Mouse (Mus musculus) heart, postnatal 0 days (tissue): ENCODE results near the gene Slc25a19. TPM values are rescaled to one million over a fixed set of nuclear protein-coding genes. Genes with fewer than 3 reads are reported as not detected.
A peak's percentile ranks its signal among the peaks of the same experiment; 100 is the strongest.

Source experiments
- ATAC-seq: fragments of 200-750 bp; cut with Nextera tagmentation; 2 replicates; pipeline ENCODE4 v1.8.0; 2017; ENCODE audit warnings: low read depth, moderate number of reproducible peaks, moderate library complexity; ENCODE audit not compliant: insufficient read depth
- DNase-seq: peaks from one replicate; pipeline ENCODE4 v3.0.0-alpha.2; 2016; ENCODE audit warnings: low spot score
- H3K27ac ChIP-seq: fragments of 300-500 bp; sonication (generic); 2 replicates; pipeline ENCODE4 v1.5.1; 2014; ENCODE audit warnings: low read depth, mild to moderate bottlenecking
- H3K27me3 ChIP-seq: fragments of 300-500 bp; sonication (generic); 2 replicates; pipeline ENCODE4 v1.6.1; 2014; ENCODE audit warnings: low read length, mixed read lengths; ENCODE audit not compliant: control insufficient read depth, insufficient read depth
- H3K36me3 ChIP-seq: fragments of 300-500 bp; sonication (generic); replicated peaks from 2 replicates; pipeline ENCODE4 v1.6.1; 2014; ENCODE audit warnings: low read length, mixed read lengths; ENCODE audit not compliant: control insufficient read depth, insufficient read depth
- H3K4me1 ChIP-seq: fragments of 300-500 bp; sonication (generic); 2 replicates; pipeline ENCODE4 v1.6.1; 2014; ENCODE audit warnings: antibody characterized with exemption; ENCODE audit not compliant: control insufficient read depth, insufficient read depth
- H3K4me2 ChIP-seq: fragments of 300-500 bp; sonication (generic); 2 replicates; pipeline ENCODE4 v1.6.1; 2014; ENCODE audit warnings: low read depth, mild to moderate bottlenecking, low read length, moderate library complexity
- H3K4me3 ChIP-seq: fragments of 300-500 bp; sonication (generic); 2 replicates; pipeline ENCODE4 v1.5.1; 2014; ENCODE audit warnings: low read depth, low read length
- H3K9ac ChIP-seq: fragments of 300-500 bp; sonication (generic); replicated peaks from 2 replicates; pipeline ENCODE4 v1.6.1; 2014; ENCODE audit warnings: low read depth, low read length, mixed read lengths
- H3K9me3 ChIP-seq: fragments of 300-500 bp; sonication (generic); replicated peaks from 2 replicates; pipeline ENCODE4 v1.6.1; 2016; ENCODE audit warnings: low read length; ENCODE audit not compliant: control insufficient read depth
- CTCF ChIP-seq: IDR thresholded peaks from 2 replicates; pipeline ENCODE4 v1.5.1; 2016; ENCODE audit warnings: antibody characterized with exemption, control low read depth, low read depth
- EP300 ChIP-seq: IDR thresholded peaks from 2 replicates; pipeline ENCODE4 v1.6.1; 2016; ENCODE audit warnings: antibody characterized with exemption, low read depth
- WGBS: fragments of 180-500 bp; shearing (Covaris S2); extraction: QIAGEN DNeasy Blood & Tissue Kit; methylation state at CpG from one replicate; pipeline ENCODE4 v1.1.7; 2014; 5-methylcytosine and 5-hydroxymethylcytosine counted together
- polyA plus RNA-seq: library from polyadenylated mRNA; unstranded; fragments of >200 nt; fragmentation: Nextera tagmentation; extraction: Ambion mirVana; gene quantifications from 2 replicates; pipeline ENCODE4 v1.2.1, GENCODE M21; 2015
- total RNA-seq: library from RNA; depleted of rRNA; stranded (reverse); fragments of >200 nt; gene quantifications from 2 replicates; pipeline ENCODE4 v1.2.3, GENCODE M21; 2014; ENCODE audit warnings: low replicate concordance

Gene Slc25a19
- total and polyA plus RNA-seq, 2 experiments from 2014 or later = 35.0 to 35.1 TPM

GRCm38 (mm10) chr11:115616893-115617292, 11.2 kb downstream of the Slc25a19 start:
- no peak overlapping the region for H3K27ac ChIP-seq
- no peaks in the 10 kb centered on the region for H3K27me3 ChIP-seq
- TF ChIP-seq EP300 (no peak), CTCF (no peak)
- no peaks in the 10 kb centered on the region for H3K9me3 ChIP-seq
- DNase-seq (no peak), ATAC-seq (no peak)
- no peak overlapping the region for H3K4me3 ChIP-seq
- WGBS = 64% methylated on average over 6 of the region's 6 CpGs
- peaks cover 31% of the 10 kb centered on the region for H3K36me3 ChIP-seq
- H3K9ac ChIP-seq = no peak overlapping the region
- H3K4me1 ChIP-seq = peaks cover 13% of the 10 kb centered on the region; the same call in 1 of the 2 replicates
- no peak overlapping the region for H3K4me2 ChIP-seq

DNA sequence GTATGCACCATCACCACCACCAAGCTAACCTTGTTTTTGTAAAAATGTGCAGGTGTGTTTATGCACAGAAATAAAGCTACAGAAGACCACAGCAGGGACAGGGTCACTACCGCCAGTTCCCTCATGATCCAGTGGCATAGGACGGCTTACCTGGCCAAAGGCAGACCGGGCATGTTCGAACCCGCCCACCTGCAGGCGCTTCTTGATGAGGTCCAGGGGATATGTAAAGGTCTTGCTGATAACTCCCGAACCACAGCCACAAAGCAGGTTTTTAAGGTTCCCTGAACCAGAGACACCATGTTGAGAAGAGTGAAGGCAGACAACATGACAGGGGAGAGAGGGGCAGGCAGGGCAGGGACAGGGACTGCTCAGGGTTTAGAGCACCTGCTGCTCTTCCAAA, 11.7 kb downstream of the Slc25a19 start:
- 90% methylated on average over 7 of the region's 7 CpGs for WGBS
- peaks cover 27% of the 10 kb centered on the region for H3K36me3 ChIP-seq
- H3K27ac ChIP-seq = no peak overlapping the region
- DNase-seq (no peak), ATAC-seq (no peak)
- H3K4me1 ChIP-seq = peaks cover 13% of the 10 kb centered on the region; the same call in 1 of the 2 replicates
- TF ChIP-seq EP300 = no peak
- TF ChIP-seq CTCF = no peak
- no peaks in the 10 kb centered on the region for H3K9me3 ChIP-seq
- H3K27me3 ChIP-seq = no peaks in the 10 kb centered on the region
- H3K9ac ChIP-seq = no peak overlapping the region
- H3K4me3 ChIP-seq = no peak overlapping the region
- no peak overlapping the region for H3K4me2 ChIP-seq

- TF ChIP-seq CTCF (no peak), EP300 (no peak)
- 0 out of 2 replicates have a peak overlapping the region, but pooled peaks have one; percentile 54 for H3K27ac ChIP-seq
- peaks cover 22% of the 10 kb centered on the region for H3K36me3 ChIP-seq
- H3K27me3 ChIP-seq = no peaks in the 10 kb centered on the region
- H3K9me3 ChIP-seq = no peaks in the 10 kb centered on the region
- H3K4me1 ChIP-seq = peaks cover 13% of the 10 kb centered on the region; the same call in 1 of the 2 replicates
- H3K4me2 ChIP-seq = no peak overlapping the region
- no peak for ATAC-seq
- no peak overlapping the region for H3K9ac ChIP-seq
- WGBS = 78% methylated on average over 6 of the region's 6 CpGs
- no peak for DNase-seq
- H3K4me3 ChIP-seq = no peak overlapping the region
Observed at GRCm38 (mm10) chr11:115615875-115616274, 12.2 kb downstream of the Slc25a19 start.

DNA sequence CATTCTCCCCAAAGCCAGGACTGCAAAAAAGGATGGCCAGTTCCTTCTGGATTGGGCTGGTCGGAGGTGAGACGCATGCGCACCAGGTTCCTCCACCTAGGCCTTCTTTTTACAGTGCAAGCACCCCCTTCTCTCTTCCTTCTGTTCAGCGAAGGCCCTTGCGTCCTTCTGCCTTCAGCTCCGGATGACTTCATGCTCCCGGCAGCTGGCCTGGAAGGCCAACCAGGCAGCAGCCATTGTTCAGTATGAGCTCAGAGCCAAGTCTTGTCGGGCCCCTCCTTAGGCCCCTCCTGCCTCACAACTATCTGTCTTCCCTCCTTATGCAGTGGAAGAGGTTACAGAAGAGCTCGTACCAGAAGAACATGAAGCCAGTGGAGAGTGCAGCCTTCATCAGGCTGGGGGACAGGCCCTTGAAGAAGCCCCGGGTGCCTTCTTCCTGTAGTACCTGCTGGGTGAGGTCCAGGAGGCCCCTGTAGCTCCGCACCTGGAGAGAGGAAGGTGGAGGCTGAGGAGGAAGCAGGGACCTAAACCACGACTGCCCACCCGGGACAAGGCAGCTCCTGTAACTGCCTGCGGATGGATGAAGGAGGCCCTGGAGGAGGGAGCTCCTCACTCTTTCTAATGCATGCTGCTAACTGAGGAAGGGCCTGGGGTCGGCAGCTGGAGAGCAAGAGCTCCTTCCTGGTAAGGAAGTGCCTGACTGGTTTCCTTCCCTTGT, 12.8 kb downstream of the Slc25a19 start:
- no peak for DNase-seq
- Histone ChIP-seq H3K4me3 (no peak overlapping the region), H3K9me3 (no peaks in the 10 kb centered on the region), H3K27me3 (no peaks in the 10 kb centered on the region), H3K4me2 (no peak overlapping the region), H3K36me3 (peaks cover 16% of the 10 kb centered on the region), H3K27ac (peak overlapping the region; percentile 54), H3K4me1 (peaks cover 13% of the 10 kb centered on the region; the same call in 1 of the 2 replicates), H3K9ac (peak overlapping the region; percentile 30; the same call in 1 of the 2 replicates)
- no peak for ATAC-seq
- TF ChIP-seq CTCF (no peak), EP300 (no peak)
- WGBS = 58% methylated on average over 15 of the region's 15 CpGs

DNA sequence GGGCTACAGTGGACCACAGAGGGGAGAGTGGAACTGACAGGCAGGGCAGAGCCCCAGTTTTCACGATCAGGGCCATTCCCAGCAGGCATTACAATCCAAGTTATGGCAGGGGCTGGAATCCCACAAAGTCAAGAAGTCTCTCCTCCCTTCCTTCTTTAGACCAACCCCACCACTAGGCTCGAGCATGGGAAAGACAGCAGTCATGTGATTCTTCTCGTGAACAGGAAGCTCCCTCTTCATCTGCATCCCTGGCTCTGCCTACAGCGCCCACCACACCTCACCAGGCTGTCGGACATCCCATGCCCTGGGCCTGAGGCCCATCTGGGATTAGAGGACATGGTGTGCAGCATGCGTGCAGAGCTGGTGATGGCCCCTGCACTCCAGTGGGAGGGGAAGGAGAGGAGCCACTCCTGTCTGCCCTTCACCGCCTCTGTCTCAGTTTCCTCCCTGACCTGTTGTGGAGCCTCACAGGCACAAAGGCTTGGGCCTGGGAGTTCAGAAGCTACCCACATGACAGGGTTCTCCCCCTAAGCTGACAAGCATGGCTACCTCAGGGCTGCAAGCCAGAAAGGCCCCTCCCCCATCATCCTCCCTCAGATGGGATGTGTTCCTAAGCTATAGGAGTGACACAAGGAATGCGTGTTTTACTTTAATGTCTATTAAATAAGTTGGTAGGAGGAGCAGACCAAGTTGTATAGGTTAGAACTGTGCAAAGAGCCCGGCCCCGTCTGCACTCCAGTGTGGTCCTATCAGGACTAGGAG, 13.6 kb downstream of the Slc25a19 start:
- H3K27me3 ChIP-seq = no peaks in the 10 kb centered on the region
- TF ChIP-seq EP300 = no peak
- TF ChIP-seq CTCF = no peak
- peaks cover 14% of the 10 kb centered on the region; the same call in 1 of the 2 replicates for H3K36me3 ChIP-seq
- H3K4me2 ChIP-seq = no peak overlapping the region
- H3K9ac ChIP-seq = no peak overlapping the region
- WGBS = 71% methylated on average over 10 of the region's 10 CpGs
- H3K4me1 ChIP-seq = peaks cover 13% of the 10 kb centered on the region; the same call in 1 of the 2 replicates
- ATAC-seq (no peak), DNase-seq (no peak)
- H3K4me3 ChIP-seq = no peak overlapping the region
- peak overlapping the region; percentile 54 for H3K27ac ChIP-seq
- H3K9me3 ChIP-seq = no peaks in the 10 kb centered on the region
